Mouse (Mus musculus) brain, embryonic 14.5 days (tissue): Measurements from ENCODE around the gene Rnf2.

Source experiments
- CTCF ChIP-seq: fragments of 200-500 bp; IDR thresholded peaks from 2 replicates; pipeline ENCODE4 v1.5.1; 2012; ENCODE audit warnings: inconsistent platforms, mild to moderate bottlenecking, moderate library complexity, borderline replicate concordance; ENCODE audit not compliant: insufficient read depth, insufficient read length; ENCODE audit errors: extremely low read depth
- POLR2A ChIP-seq: fragments of 200-500 bp; IDR thresholded peaks from 2 replicates; pipeline ENCODE4 v1.6.1; 2012; ENCODE audit warnings: mild to moderate bottlenecking, inconsistent platforms, borderline replicate concordance; ENCODE audit not compliant: poor library complexity, insufficient read depth, insufficient read length, severe bottlenecking; ENCODE audit errors: extremely low read depth

- TF ChIP-seq CTCF, result no peak
- no peak for TF ChIP-seq POLR2A
Measured at GRCm38 (mm10) chr1:151545571-151545970, 44.8 kb upstream of the Rnf2 start.
